Mouse (Mus musculus) stomach, postnatal 0 days (tissue): ENCODE data around the gene Slc25a51. TPM values are rescaled to one million over a fixed set of nuclear protein-coding genes. Genes with fewer than 3 reads are reported as not detected.

ENCODE experiments used
- ATAC-seq: fragments of 200-750 bp; cut with Nextera tagmentation; 2 replicates; pipeline ENCODE4 v1.8.0; 2017; ENCODE audit not compliant: low FRiP score, low TSS enrichment
- DNase-seq: peaks from one replicate; pipeline ENCODE4 v3.0.0-alpha.2; 2016; ENCODE audit warnings: low spot score
- H3K27ac ChIP-seq: fragments of 300-500 bp; sonication (generic); replicated peaks from 2 replicates; pipeline ENCODE4 v1.5.1; 2014; ENCODE audit warnings: mild to moderate bottlenecking, control low read depth
- H3K27me3 ChIP-seq: fragments of 300-500 bp; sonication (generic); 2 replicates; pipeline ENCODE4 v1.6.1; 2014; ENCODE audit warnings: low read length; ENCODE audit not compliant: control insufficient read depth, insufficient read depth
- H3K36me3 ChIP-seq: fragments of 300-500 bp; sonication (generic); 2 replicates; pipeline ENCODE4 v1.6.1; 2014; ENCODE audit warnings: low read length, mixed read lengths; ENCODE audit not compliant: control insufficient read depth, insufficient read depth
- H3K4me1 ChIP-seq: fragments of 300-500 bp; sonication (generic); replicated peaks from 2 replicates; pipeline ENCODE4 v1.6.1; 2014; ENCODE audit warnings: antibody characterized with exemption; ENCODE audit not compliant: control insufficient read depth, insufficient read depth
- H3K4me2 ChIP-seq: fragments of 300-500 bp; sonication (generic); replicated peaks from 2 replicates; pipeline ENCODE4 v1.6.1; 2014; ENCODE audit warnings: low read depth, mild to moderate bottlenecking, control low read depth, moderate library complexity
- H3K4me3 ChIP-seq: fragments of 300-500 bp; sonication (generic); 2 replicates; pipeline ENCODE4 v1.5.1; 2014; ENCODE audit warnings: low read depth, low read length, control low read depth
- H3K9ac ChIP-seq: fragments of 300-500 bp; sonication (generic); 2 replicates; pipeline ENCODE4 v1.6.1; 2014; ENCODE audit warnings: mild to moderate bottlenecking, low read length, control low read depth, mixed read lengths
- H3K9me3 ChIP-seq: fragments of 300-500 bp; sonication (generic); 2 replicates; pipeline ENCODE4 v1.6.1; 2016; ENCODE audit warnings: low read length; ENCODE audit not compliant: control insufficient read depth
- CTCF ChIP-seq: IDR thresholded peaks from 2 replicates; pipeline ENCODE4 v1.5.1; 2016; ENCODE audit warnings: antibody characterized with exemption, low read depth, mild to moderate bottlenecking, moderate library complexity
- EP300 ChIP-seq: optimal IDR thresholded peaks from 2 replicates; pipeline ENCODE3; 2016; ENCODE audit warnings: antibody characterized with exemption
- WGBS: fragments of 180-500 bp; shearing (Covaris S2); extraction: QIAGEN DNeasy Blood & Tissue Kit; methylation state at CpG from one replicate; pipeline ENCODE4 v1.1.7; 2014; 5-methylcytosine and 5-hydroxymethylcytosine counted together
- polyA plus RNA-seq: library from polyadenylated mRNA; unstranded; fragments of >200 nt; fragmentation: Nextera tagmentation; extraction: Ambion mirVana; gene quantifications from 2 replicates; pipeline ENCODE4 v1.2.1, GENCODE M21; 2015

Slc25a51 gene
- polyA plus RNA-seq, 1 experiment from 2014 or later = 40.5 TPM

- Histone ChIP-seq H3K36me3 (no peaks in the 10 kb centered on the region; the same call in 1 of the 2 replicates), H3K4me2 (no peak overlapping the region), H3K9me3 (no peaks in the 10 kb centered on the region), H3K4me3 (no peak overlapping the region), H3K27me3 (no peaks in the 10 kb centered on the region), H3K9ac (no peak overlapping the region), H3K27ac (no peak overlapping the region), H3K4me1 (0 out of 2 replicates have a peak, but pooled peaks cover 5% of the 10 kb centered on the region)
- TF ChIP-seq CTCF (no peak), EP300 (no peak)
- peak; percentile 73 for DNase-seq
- ATAC-seq = peak; percentile 42; the same call in 1 of the 2 replicates
- 31% methylated on average over 8 of the region's 8 CpGs for WGBS
These were observed 14.8 kb upstream of the Slc25a51 start for GRCm38 (mm10) chr4:45423406-45423805.

GRCm38 (mm10) chr4:45422640-45423039 is 14.1 kb upstream of the Slc25a51 start:
- Histone ChIP-seq H3K9ac (no peak overlapping the region), H3K4me2 (no peak overlapping the region), H3K4me1 (0 out of 2 replicates have a peak, but pooled peaks cover 5% of the 10 kb centered on the region), H3K4me3 (no peak overlapping the region), H3K27ac (no peak overlapping the region), H3K27me3 (no peaks in the 10 kb centered on the region), H3K36me3 (no peaks in the 10 kb centered on the region; the same call in 1 of the 2 replicates), H3K9me3 (no peaks in the 10 kb centered on the region)
- ATAC-seq (no peak), DNase-seq (peak; percentile 39)
- WGBS = 75% methylated on average over 10 of the region's 10 CpGs
- no peak for TF ChIP-seq EP300
- no peak for TF ChIP-seq CTCF

- 76% methylated on average over 11 of the region's 11 CpGs for WGBS
- DNase-seq = no peak
These were observed 13.1 kb upstream of the Slc25a51 start for GRCm38 (mm10) chr4:45421519-45422260.

GRCm38 (mm10) chr4:45420733-45421132 is 12.2 kb upstream of the Slc25a51 start:
- Histone ChIP-seq H3K9ac (no peak overlapping the region), H3K4me1 (0 out of 2 replicates have a peak, but pooled peaks cover 5% of the 10 kb centered on the region), H3K36me3 (no peaks in the 10 kb centered on the region; the same call in 1 of the 2 replicates), H3K4me2 (no peak overlapping the region), H3K9me3 (no peaks in the 10 kb centered on the region), H3K27me3 (no peaks in the 10 kb centered on the region), H3K4me3 (no peak overlapping the region), H3K27ac (no peak overlapping the region)
- WGBS = 72% methylated on average over 3 of the region's 3 CpGs
- TF ChIP-seq EP300 = no peak
- no peak for TF ChIP-seq CTCF
- DNase-seq (no peak), ATAC-seq (no peak)

More at GRCm38 (mm10) chr4:45421519-45422260, 13.1 kb upstream of the Slc25a51 start:
- no peak overlapping the region for H3K4me2 ChIP-seq
- no peak overlapping the region for H3K9ac ChIP-seq
- H3K9me3 ChIP-seq = no peaks in the 10 kb centered on the region
- 0 out of 2 replicates have a peak, but pooled peaks cover 5% of the 10 kb centered on the region for H3K4me1 ChIP-seq
- ATAC-seq = no peak
- no peaks in the 10 kb centered on the region for H3K27me3 ChIP-seq
- no peaks in the 10 kb centered on the region; the same call in 1 of the 2 replicates for H3K36me3 ChIP-seq
- peak overlapping the region; percentile 61 for H3K27ac ChIP-seq
- TF ChIP-seq CTCF (no peak), EP300 (no peak)
- no peak overlapping the region for H3K4me3 ChIP-seq

- H3K4me3 ChIP-seq = no peak overlapping the region
- H3K9me3 ChIP-seq = no peaks in the 10 kb centered on the region
- H3K4me1 ChIP-seq = 0 out of 2 replicates have a peak, but pooled peaks cover 5% of the 10 kb centered on the region
- H3K9ac ChIP-seq = no peak overlapping the region
- no peak for ATAC-seq
- no peaks in the 10 kb centered on the region for H3K27me3 ChIP-seq
- no peaks in the 10 kb centered on the region for H3K36me3 ChIP-seq
- TF ChIP-seq CTCF (no peak), EP300 (no peak)
- 87% methylated on average over 4 of the region's 4 CpGs for WGBS
- 0 out of 2 replicates have a peak overlapping the region, but pooled peaks have one; percentile 18 for H3K27ac ChIP-seq
- no peak for DNase-seq
- no peak overlapping the region for H3K4me2 ChIP-seq
These were observed 10.5 kb upstream of the Slc25a51 start for GRCm38 (mm10) chr4:45419051-45419450.
